8 mouse cellular contexts compared by ENCODE assay signal in the genomic region with DNA sequence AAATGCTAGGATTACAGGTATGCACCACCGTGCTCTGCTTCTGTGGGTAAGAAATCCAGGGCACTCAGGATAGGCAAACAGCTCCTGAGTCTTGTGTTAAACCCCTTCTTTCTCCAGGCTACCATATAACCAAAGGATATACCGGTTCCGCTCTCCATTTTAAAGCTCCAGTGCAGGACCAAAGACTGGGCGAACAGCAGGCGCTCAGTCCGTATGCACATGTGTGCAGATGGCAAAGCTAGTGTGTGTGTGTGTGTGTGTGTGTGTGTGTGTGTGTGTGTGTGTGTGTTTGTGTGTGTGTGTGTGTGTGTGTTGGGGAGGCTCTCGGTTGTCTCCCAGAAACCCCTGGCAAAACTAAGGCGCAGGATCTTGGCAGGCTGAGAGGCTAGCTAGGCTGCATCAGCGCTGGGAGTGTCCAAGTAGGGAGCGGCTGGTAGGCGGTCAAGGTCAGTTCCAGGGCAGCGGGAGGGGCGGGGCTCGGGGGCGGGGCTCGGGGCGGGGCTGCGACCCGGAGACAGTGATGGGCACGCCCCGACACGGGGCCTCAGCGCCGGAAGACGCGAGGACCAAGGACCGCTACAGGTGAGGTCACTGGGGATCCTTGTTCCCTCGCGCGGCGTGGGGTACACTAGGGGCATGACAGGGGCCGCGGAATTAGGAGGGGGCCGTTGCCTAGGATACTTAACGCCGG. TPM values are rescaled to one million over a fixed set of nuclear protein-coding genes. Genes with fewer than 3 reads are reported as not detected.
A peak's percentile ranks its signal among the peaks of the same experiment; 100 is the strongest.
DNase-seq lines count a peak whose midpoint lies in the region; ATAC-seq and TF ChIP-seq lines count a peak whose summit lies in the region.

Aifm2 (plus strand) TSS at position 493 of the 691 bp plus-strand sequence.

- WGBS in embryonic facial prominence, embryonic 13.5 days: 13% methylated on average over 36 of the region's 36 CpGs
- WGBS in heart, embryonic 12.5 days: 13% methylated on average over 31 of the region's 36 CpGs
- WGBS in kidney, postnatal 0 days: 13% methylated on average over 29 of the region's 36 CpGs
- WGBS in macrophage (ENCODE audit: missing documents): 16% methylated on average over 31 of the region's 36 CpGs

- peak; percentile 88 for DNase-seq in adrenal gland, adult 2 months
- DNase-seq in kidney, postnatal 0 days (ENCODE audit: low spot score): peak; percentile 90
- peak; percentile 86 for DNase-seq in skeletal muscle tissue, adult 2 months (ENCODE audit: low read depth, low spot score)
- DNase-seq in layer of hippocampus, adult 11-12 months (ENCODE audit: low spot score): no peak

- peak; percentile 69 for ATAC-seq in embryonic facial prominence, embryonic 13.5 days (ENCODE audit: insufficient number of reproducible peaks, insufficient read depth, low FRiP score, low TSS enrichment, low read depth)
- peak; percentile 93 for ATAC-seq in heart, embryonic 12.5 days (ENCODE audit: insufficient number of reproducible peaks, low FRiP score)
- peak; percentile 90 for ATAC-seq in kidney, postnatal 0 days (replicated peaks; ENCODE audit: low FRiP score, low read depth)

- no peak for TF ChIP-seq CTCF in C2C12 (IDR thresholded peaks at IDR 0.05; ENCODE audit: control insufficient read depth, insufficient read depth, insufficient read length)
- no peak for TF ChIP-seq CTCF in kidney, postnatal 0 days (IDR thresholded peaks at IDR 0.05; ENCODE audit: low read depth)

- H3K4me3 ChIP-seq in C2C12 (ENCODE audit: insufficient read depth, poor library complexity, severe bottlenecking): peak within 1 kb of the TSS; percentile 52
- H3K4me3 ChIP-seq in embryonic facial prominence, embryonic 13.5 days: peak within 1 kb of the TSS; percentile 54
- H3K4me3 ChIP-seq in heart, embryonic 12.5 days: peak within 1 kb of the TSS; percentile 88
- peak within 1 kb of the TSS; percentile 46 for H3K4me3 ChIP-seq in kidney, postnatal 0 days (replicated peaks; ENCODE audit: low read depth, low read length)
- H3K4me3 ChIP-seq in macrophage (ENCODE audit: inconsistent target): peak within 1 kb of the TSS; percentile 82

- no peaks in the 10 kb centered on the region for H3K36me3 ChIP-seq in C2C12 (ENCODE audit: control insufficient read depth, insufficient read depth)
- no peaks in the 10 kb centered on the region for H3K36me3 ChIP-seq in embryonic facial prominence, embryonic 13.5 days
- no peaks in the 10 kb centered on the region for H3K36me3 ChIP-seq in heart, embryonic 12.5 days
- H3K36me3 ChIP-seq in kidney, postnatal 0 days (ENCODE audit: insufficient read depth, low read length): no peaks in the 10 kb centered on the region
- no peaks in the 10 kb centered on the region for H3K36me3 ChIP-seq in macrophage (ENCODE audit: inconsistent target)

- H3K4me2 ChIP-seq in embryonic facial prominence, embryonic 13.5 days: peak within 1 kb of the TSS; percentile 81
- H3K4me2 ChIP-seq in heart, embryonic 12.5 days: peak within 1 kb of the TSS; percentile 95
- H3K4me2 ChIP-seq in kidney, postnatal 0 days (ENCODE audit: low read length): peak within 1 kb of the TSS; percentile 70

- no peaks in the 10 kb centered on the region for H3K79me3 ChIP-seq in C2C12 (ENCODE audit: low read depth)

- no peaks in the 10 kb centered on the region for H3K79me2 ChIP-seq in C2C12 (ENCODE audit: control insufficient read depth, insufficient read depth)
- H3K79me2 ChIP-seq in macrophage (ENCODE audit: inconsistent target): no peaks in the 10 kb centered on the region; the same call in 1 of the 2 replicates

- H3K9ac ChIP-seq in embryonic facial prominence, embryonic 13.5 days: peak within 1 kb of the TSS; percentile 69
- peak within 1 kb of the TSS; percentile 84 for H3K9ac ChIP-seq in heart, embryonic 12.5 days
- peak within 1 kb of the TSS; percentile 50 for H3K9ac ChIP-seq in kidney, postnatal 0 days (ENCODE audit: low read depth, low read length)

- peaks cover 11% of the 10 kb centered on the region for H3K4me1 ChIP-seq in embryonic facial prominence, embryonic 13.5 days
- H3K4me1 ChIP-seq in heart, embryonic 12.5 days (replicated peaks): peaks cover 18% of the 10 kb centered on the region
- 0 out of 2 replicates have a peak, but pooled peaks cover 3% of the 10 kb centered on the region for H3K4me1 ChIP-seq in kidney, postnatal 0 days (replicated peaks; ENCODE audit: insufficient read depth, low read length)

- no peaks in the 10 kb centered on the region for H3K9me3 ChIP-seq in embryonic facial prominence, embryonic 13.5 days
- no peaks in the 10 kb centered on the region for H3K9me3 ChIP-seq in heart, embryonic 12.5 days (replicated peaks)
- no peaks in the 10 kb centered on the region for H3K9me3 ChIP-seq in kidney, postnatal 0 days (replicated peaks; ENCODE audit: low read length)

- peaks cover 3% of the 10 kb centered on the region for H3K27me3 ChIP-seq in C2C12 (ENCODE audit: control insufficient read depth, insufficient read depth, insufficient read length)
- no peaks in the 10 kb centered on the region for H3K27me3 ChIP-seq in embryonic facial prominence, embryonic 13.5 days
- H3K27me3 ChIP-seq in heart, embryonic 12.5 days (replicated peaks): peaks cover 7% of the 10 kb centered on the region; the same call in 1 of the 2 replicates
- no peaks in the 10 kb centered on the region for H3K27me3 ChIP-seq in kidney, postnatal 0 days (ENCODE audit: insufficient read depth, low read length)

- H3K27ac ChIP-seq in embryonic facial prominence, embryonic 13.5 days: no peak within 1 kb of the TSS
- peak within 1 kb of the TSS; percentile 46 for H3K27ac ChIP-seq in heart, embryonic 12.5 days (ENCODE audit: poor library complexity, severe bottlenecking)
- H3K27ac ChIP-seq in kidney, postnatal 0 days: no peak within 1 kb of the TSS
- H3K27ac ChIP-seq in macrophage: peak within 1 kb of the TSS; percentile 38

- peak within 1 kb of the TSS; percentile 39 for H3ac ChIP-seq in C2C12 (ENCODE audit: control insufficient read depth, insufficient read length, low read depth)

TF ChIP-seq in C2C12, 6 proteins besides CTCF, POLR2A, EP300 and RAD21:
- TF ChIP-seq MAX (IDR thresholded peaks at IDR 0.05) (no peak), MYOG (IDR thresholded peaks at IDR 0.05; ENCODE audit: control insufficient read depth, extremely low read depth, insufficient read length) (no peak), FOSL1 (IDR thresholded peaks at IDR 0.05; ENCODE audit: insufficient read depth, low read length, poor library complexity, severe bottlenecking) (no peak), CEBPB (IDR thresholded peaks at IDR 0.05; ENCODE audit: low read depth) (no peak), USF1 (IDR thresholded peaks at IDR 0.05; ENCODE audit: low read depth) (no peak), MYOD1 (IDR thresholded peaks at IDR 0.05; ENCODE audit: control insufficient read depth, insufficient read length, low read depth) (no peak)

RNA-seq across cellular contexts. Expression of gene Aifm2, which starts in this region (rescaled TPM):
- 12.4 TPM for polyA plus RNA-seq in C2C12 (2012; fragmentation: generic; extraction: Trizol)
- 100 to 1,000 TPM; 226 to 406 TPM for total RNA-seq in adrenal gland, adult 2 months (2021)
- 209 and 255 TPM in 2 replicates for polyA plus RNA-seq in adrenal gland, adult 2 months (2012; rRNA removed)
- 9.4 and 11.0 TPM in 2 replicates for polyA plus RNA-seq in embryonic facial prominence, embryonic 13.5 days (2015; fragmentation: Nextera tagmentation; extraction: Ambion mirVana)
- polyA plus RNA-seq in heart, embryonic 12.5 days (2016; fragmentation: Nextera tagmentation; extraction: Ambion mirVana): 20.8 and 22.7 TPM in 2 replicates
- 21.4 and 22.1 TPM in 2 replicates for polyA plus RNA-seq in kidney, postnatal 0 days (2015; fragmentation: Nextera tagmentation; extraction: Ambion mirVana)
- total RNA-seq in macrophage (2018; cell fraction: chromatin; rRNA removed): 10 to 100 TPM in 24 of 26 experiments, 1 to 10 TPM in 2; 9.5 to 49.0 (median 28.9) TPM
- 10 to 100 TPM; 10.3 to 19.1 (median 14.2) TPM for total RNA-seq in macrophage (2018; cell fraction: cytosol; rRNA removed)
- total RNA-seq in macrophage (2018; cell fraction: nucleus; rRNA removed): 10 to 100 TPM in 25 of 26 experiments, 1 to 10 TPM in 1; 8.7 to 29.9 (median 21.0) TPM
- 13.8 to 16.2 TPM (median 16.0 TPM) in 3 replicates for polyA plus RNA-seq in macrophage (2018)

Comparison
In these comparisons a context has a peak if more than half of its experiments do, and no peak if none do; other contexts are left out.
1. H3K27ac ChIP-seq: peak in heart, embryonic 12.5 days (single experiment) and macrophage (single experiment); none in embryonic facial prominence, embryonic 13.5 days (single experiment) and kidney, postnatal 0 days (single experiment).
2. Peak in every context shown above with its lines, with median percentiles within 50 percentile points of each other: H3K4me3 ChIP-seq, ATAC-seq, H3K4me2 ChIP-seq and H3K9ac ChIP-seq.